ENCODE assay signal across 13 mouse cellular contexts in the genomic region with DNA sequence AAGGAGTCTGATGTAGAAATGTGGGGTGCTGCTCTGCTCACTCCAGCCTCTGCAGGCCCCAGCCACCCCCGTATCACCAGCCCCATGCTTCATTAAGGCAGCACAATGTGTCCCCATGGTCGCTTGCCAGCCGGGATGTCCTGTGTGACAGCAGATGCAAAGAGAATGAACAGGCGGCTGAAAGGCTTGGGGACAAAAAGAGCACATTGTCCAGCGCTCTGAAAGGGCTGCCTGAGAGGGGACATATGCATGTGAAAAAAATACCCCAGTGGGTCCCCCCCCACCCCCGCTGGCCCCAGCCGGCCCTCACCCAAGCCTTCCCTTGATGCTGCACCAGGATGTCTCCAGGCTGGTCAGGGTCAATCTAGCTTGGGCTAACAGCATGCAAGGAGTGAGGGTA. TPM values are rescaled to one million over a fixed set of nuclear protein-coding genes. Genes with fewer than 3 reads are reported as not detected.
DNase-seq lines count a peak whose midpoint lies in the region; ATAC-seq and TF ChIP-seq lines count a peak whose summit lies in the region.
"Had no signal": no experiment of that assay in that cellular context is flagged by ENCODE, and none has a peak within 500 bp of the region (broad histone marks: within the 10 kb centered on the region; RNA-seq: fewer than 3 reads in every experiment).

No protein-coding gene starts in this region.

- TF ChIP-seq CTCF in hindbrain, postnatal 0 days (IDR thresholded peaks at IDR 0.05; ENCODE audit: low read depth) = no peak

- H3K27me3 ChIP-seq in forebrain, embryonic 10.5 days (ENCODE audit: poor library complexity, severe bottlenecking) = no peaks in the 10 kb centered on the region
- H3K27me3 ChIP-seq in hindbrain, postnatal 0 days (ENCODE audit: insufficient read depth, low read length) = no peaks in the 10 kb centered on the region
- H3K27me3 ChIP-seq in midbrain, embryonic 15.5 days (replicated peaks) = no peaks in the 10 kb centered on the region
- H3K27me3 ChIP-seq: embryonic facial prominence, embryonic 12.5 days had no signal

- peak; percentile 85 for ATAC-seq in hindbrain, postnatal 0 days
- peak; percentile 48 for ATAC-seq in midbrain, embryonic 15.5 days (replicated peaks)

- intact Hi-C loops in heart, postnatal 14 days (cut with DNase I) = no loop called here

- H3K4me1 ChIP-seq in forebrain, embryonic 10.5 days = peaks cover 46% of the 10 kb centered on the region
- H3K4me1 ChIP-seq in hindbrain, postnatal 0 days (ENCODE audit: insufficient read depth, low read length) = peaks cover 4% of the 10 kb centered on the region; the same call in 1 of the 2 replicates
- peaks cover 14% of the 10 kb centered on the region for H3K4me1 ChIP-seq in midbrain, embryonic 15.5 days

- peak; percentile 68 for DNase-seq in Muller cell, postnatal 12 days (ENCODE audit: inconsistent ontology term)
- DNase-seq in forebrain, embryonic 10.5 days (ENCODE audit: extremely low spot score, low spot score) = peak; percentile 25
- DNase-seq in hindbrain, postnatal 0 days (ENCODE audit: low spot score) = peak; percentile 81
- no peak for DNase-seq in thymus, postnatal 14 days
- DNase-seq in ovary, postnatal 14 days (ENCODE audit: low spot score) = no peak
- no peak for DNase-seq in heart, postnatal 14 days
- DNase-seq in ovary, adult 18-20 months (ENCODE audit: low spot score) = no peak

- no peak overlapping the region for H3K4me3 ChIP-seq in forebrain, embryonic 10.5 days
- H3K4me3 ChIP-seq in hindbrain, postnatal 0 days (ENCODE audit: low read length) = no peak overlapping the region
- no peak overlapping the region for H3K4me3 ChIP-seq in midbrain, embryonic 15.5 days
- H3K4me3 ChIP-seq: embryonic facial prominence, embryonic 12.5 days; myocyte had no signal

- H3K9ac ChIP-seq in hindbrain, postnatal 0 days (replicated peaks; ENCODE audit: low read length) = no peak overlapping the region
- no peak overlapping the region for H3K9ac ChIP-seq in midbrain, embryonic 15.5 days
- H3K9ac ChIP-seq: embryonic facial prominence, embryonic 12.5 days; liver, embryonic 14.5 days had no signal

- H3K4me2 ChIP-seq in hindbrain, postnatal 0 days (ENCODE audit: low read depth, low read length) = no peak overlapping the region
- H3K4me2 ChIP-seq in midbrain, embryonic 15.5 days = no peak overlapping the region
- H3K4me2 ChIP-seq: embryonic facial prominence, embryonic 12.5 days; heart, embryonic 11.5 days had no signal

- no peaks in the 10 kb centered on the region for H3K36me3 ChIP-seq in forebrain, embryonic 10.5 days (replicated peaks)
- no peaks in the 10 kb centered on the region for H3K36me3 ChIP-seq in hindbrain, postnatal 0 days (ENCODE audit: insufficient read depth, low read length)
- H3K36me3 ChIP-seq in midbrain, embryonic 15.5 days (replicated peaks) = no peaks in the 10 kb centered on the region
- H3K36me3 ChIP-seq: embryonic facial prominence, embryonic 12.5 days had no signal

- no peaks in the 10 kb centered on the region for H3K9me3 ChIP-seq in forebrain, embryonic 10.5 days
- H3K9me3 ChIP-seq in hindbrain, postnatal 0 days (ENCODE audit: low read length) = no peaks in the 10 kb centered on the region
- no peaks in the 10 kb centered on the region for H3K9me3 ChIP-seq in midbrain, embryonic 15.5 days
- H3K9me3 ChIP-seq: embryonic facial prominence, embryonic 12.5 days had no signal

- 22% methylated on average over 7 of the region's 7 CpGs for WGBS in forebrain, embryonic 10.5 days
- 12% methylated on average over 7 of the region's 7 CpGs for WGBS in hindbrain, postnatal 0 days
- 8% methylated on average over 7 of the region's 7 CpGs for WGBS in midbrain, embryonic 15.5 days

- peak overlapping the region; percentile 70 for H3K27ac ChIP-seq in forebrain, embryonic 10.5 days
- H3K27ac ChIP-seq in hindbrain, postnatal 0 days = peak overlapping the region; percentile 12; the same call in 1 of the 2 replicates
- H3K27ac ChIP-seq in midbrain, embryonic 15.5 days = no peak overlapping the region
- H3K27ac ChIP-seq: embryonic facial prominence, embryonic 12.5 days; kidney, postnatal 0 days; liver, embryonic 14.5 days had no signal

RNA-seq across cellular contexts. Expression of a gene that starts 41.0 kb away (rescaled TPM):
- polyA plus RNA-seq in forebrain, embryonic 10.5 days (2016; fragmentation: Nextera tagmentation; extraction: Ambion mirVana) = 35.3 and 38.8 TPM in 2 replicates
- total RNA-seq in hindbrain, postnatal 0 days (2014; rRNA removed) = 38.9 and 39.6 TPM in 2 replicates
- polyA plus RNA-seq in hindbrain, postnatal 0 days (2015; fragmentation: Nextera tagmentation; extraction: Ambion mirVana) = 43.0 and 43.9 TPM in 2 replicates
- 90.4 and 95.6 TPM in 2 replicates for polyA plus RNA-seq in midbrain, embryonic 15.5 days (2015; fragmentation: Nextera tagmentation; extraction: Ambion mirVana)
- total RNA-seq in heart, postnatal 14 days (2021) = 10 to 100 TPM in 1 of 2 experiments, 1 to 10 TPM in 1; 7.7 to 10.7 TPM

Comparison
In these comparisons a context has a peak if more than half of its experiments do, and no peak if none do; other contexts are left out.
1. DNase-seq: peak in Muller cell, postnatal 12 days (single experiment), forebrain, embryonic 10.5 days (single experiment) and hindbrain, postnatal 0 days (single experiment); none in thymus, postnatal 14 days (single experiment), ovary, postnatal 14 days (single experiment), heart, postnatal 14 days (0 of 2) and ovary, adult 18-20 months (single experiment).